Mouse (Mus musculus) CH12.LX (cell line): ENCODE measurements around the gene Timm13.

ENCODE experiments used
- CTCF ChIP-seq, 2 experiments: IDR thresholded peaks in 1 of 2; conservative IDR thresholded peaks in 1 of 2; 2 replicates each; pipeline ENCODE4 v1.5.1; 2011 to 2012; ENCODE audit warnings: low read depth in 2 of 2, low read length in 2 of 2, improper control_type of control experiment in 1 of 2, inconsistent platforms in 1 of 2, mild to moderate bottlenecking in 1 of 2, moderate library complexity in 1 of 2
- NRF1 ChIP-seq: IDR thresholded peaks from 2 replicates; pipeline ENCODE4 v1.6.1; 2014; ENCODE audit warnings: low read depth, mild to moderate bottlenecking, inconsistent platforms, low read length, improper control_type of control experiment, moderate library complexity
- POLR2A ChIP-seq: IDR thresholded peaks from 2 replicates; pipeline ENCODE4 v1.6.1; 2011; ENCODE audit warnings: low read depth, mild to moderate bottlenecking, improper control_type of control experiment, low read length
- USF1 ChIP-seq: IDR thresholded peaks from 2 replicates; pipeline ENCODE4 v1.6.1; 2014; ENCODE audit warnings: low read depth, mild to moderate bottlenecking, inconsistent platforms, low read length, improper control_type of control experiment
- ZKSCAN1 ChIP-seq: IDR thresholded peaks from 2 replicates; pipeline ENCODE4 v1.6.1; 2012; ENCODE audit warnings: low read depth, inconsistent platforms, low read length, improper control_type of control experiment, borderline replicate concordance

DNA sequence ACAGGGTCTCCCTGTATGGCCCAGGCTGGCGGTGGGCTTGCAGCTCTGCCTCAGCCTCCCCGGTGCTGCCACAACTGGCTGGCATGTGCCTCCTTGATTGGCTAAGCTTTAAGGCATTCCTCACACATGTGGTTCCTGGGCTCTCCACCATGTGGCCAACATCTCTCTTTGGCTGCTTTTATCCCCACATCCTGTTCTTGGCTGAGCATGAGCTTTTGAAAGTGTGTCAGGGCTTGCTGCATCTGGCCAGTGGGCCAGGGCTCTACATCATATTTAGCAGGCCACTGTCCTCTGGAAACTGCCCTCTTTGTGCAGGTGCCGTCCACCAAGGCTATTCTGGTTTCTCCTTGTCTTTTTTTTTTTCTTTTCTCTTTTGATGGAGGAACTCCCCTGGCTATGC lies 44.5 kb downstream of the Timm13 start:
- TF ChIP-seq CTCF (conservative IDR thresholded peaks at IDR 0.05 in 1 of 2, IDR thresholded peaks at IDR 0.05 in 1 of 2; ENCODE audit: low read depth in 2 of 2, low read length in 2 of 2) (no peak), ZKSCAN1 (no peak), POLR2A (no peak), USF1 (no peak), NRF1 (no peak)
